Mouse (Mus musculus) ES-E14 (cell line): ENCODE measurements around the gene Smyd5.

Source experiments
- CHD2 ChIP-seq: IDR thresholded peaks from 2 replicates; pipeline ENCODE4 v1.6.1; 2014; ENCODE audit warnings: mild to moderate bottlenecking, low read depth, low read length, inconsistent platforms
- ZC3H11A ChIP-seq: IDR thresholded peaks from 2 replicates; pipeline ENCODE4 v1.6.1; 2012; ENCODE audit warnings: low read depth, mild to moderate bottlenecking, inconsistent platforms, low read length, borderline replicate concordance

DNA sequence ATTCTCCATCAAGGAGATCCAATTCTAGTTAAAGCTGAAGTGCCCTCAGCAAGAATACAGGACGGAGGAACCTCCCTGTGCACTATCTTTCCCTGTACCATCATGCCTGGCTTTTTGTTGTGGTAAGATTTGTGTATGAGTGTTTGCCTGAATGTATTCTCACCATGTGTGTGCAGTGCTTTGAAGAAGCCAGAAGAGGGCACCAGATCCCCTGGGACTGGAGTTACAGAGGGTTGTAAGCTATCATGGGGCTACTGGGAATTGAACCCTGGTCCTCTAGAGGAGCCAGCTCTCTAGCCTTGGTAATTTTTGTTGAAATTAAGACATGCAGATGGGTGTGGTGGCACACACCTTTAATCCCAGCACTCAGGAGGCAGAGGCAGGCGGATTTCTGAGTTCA lies 36.4 kb upstream of the Smyd5 start:
- no peak for TF ChIP-seq CHD2
- TF ChIP-seq ZC3H11A = no peak
